Mouse (Mus musculus): ENCODE results near the gene Nlrp3. TPM values are rescaled to one million over a fixed set of nuclear protein-coding genes. Genes with fewer than 3 reads are reported as not detected.

Nlrp3 gene
- 0.72 to 2.5 TPM (median 1.2 TPM) in 4 replicates for total RNA-seq (2023; ENCODE audit: inconsistent age)

GRCm38 (mm10) chr11:59541324-59541723 lies at the start of gene Nlrp3:
Gene Nlrp3 (plus strand): TSS chr11:59541568.

GRCm38 (mm10) chr11:59526472-59527080 lies 14.8 kb upstream of the Nlrp3 start, which contains the start of gene Zkscan17:
Gene Zkscan17 (minus strand): TSS chr11:59526751.

GRCm38 (mm10) chr11:59576135-59576534 lies 34.8 kb downstream of the Nlrp3 start, which contains the start of gene Olfr222:
Gene Olfr222 (minus strand): TSS chr11:59576235.

DNA sequence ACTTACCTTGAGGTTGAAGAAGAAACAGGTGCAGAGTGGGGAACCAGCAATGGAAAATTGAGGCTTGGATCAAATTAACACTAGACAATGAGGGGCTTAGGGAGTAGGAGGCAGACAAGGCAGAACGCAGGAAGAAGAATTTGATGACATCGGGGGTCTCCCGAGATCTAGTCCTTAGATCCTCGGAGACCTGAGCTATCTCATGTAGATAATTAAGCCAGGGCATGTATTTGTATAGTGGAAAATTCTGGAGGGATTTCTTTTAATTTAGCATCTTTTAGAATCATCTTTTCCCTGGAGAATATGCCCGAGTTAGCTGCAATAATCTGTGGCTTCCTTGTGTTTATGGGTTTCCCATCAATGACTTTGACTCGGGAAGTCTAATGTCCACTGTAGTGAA lies 51.8 kb downstream of the Nlrp3 start, which contains the start of gene Olfr223:
Gene Olfr223, minus strand, starts transcription at position 101 of the 400 bp plus-strand sequence.

Other genes starting within 250 kb of the Nlrp3 start
- not detected in 4 replicates for gene Wnt9a, start 234.6 kb upstream of the Nlrp3 start, total RNA-seq (2023; ENCODE audit: inconsistent age)
- not detected in 4 replicates for gene Prss38, start 165.9 kb upstream of the Nlrp3 start, total RNA-seq (2023; ENCODE audit: inconsistent age)
- gene Jmjd4, start 91.5 kb upstream of the Nlrp3 start, total RNA-seq (2023; ENCODE audit: inconsistent age) = 10.9 to 12.7 TPM (median 11.7 TPM) in 4 replicates
- gene Snap47, start 90.4 kb upstream of the Nlrp3 start, total RNA-seq (2023; ENCODE audit: inconsistent age) = 14.7 to 19.3 TPM (median 16.6 TPM) in 4 replicates
- 3.0 to 5.8 TPM (median 3.8 TPM) in 4 replicates for gene Zfp867, start 69.1 kb upstream of the Nlrp3 start, total RNA-seq (2023; ENCODE audit: inconsistent age)
- gene Zkscan17, start 14.8 kb upstream of the Nlrp3 start, total RNA-seq (2023; ENCODE audit: inconsistent age) = 14.2 to 17.7 TPM (median 15.0 TPM) in 4 replicates
- not detected in 4 replicates for gene Olfr222, start 34.7 kb downstream of the Nlrp3 start, total RNA-seq (2023; ENCODE audit: inconsistent age)
- not detected in 4 replicates for gene Olfr223, start 51.7 kb downstream of the Nlrp3 start, total RNA-seq (2023; ENCODE audit: inconsistent age)
- gene Mprip, start 119.7 kb downstream of the Nlrp3 start, total RNA-seq (2023; ENCODE audit: inconsistent age) = 90.3 to 96.9 TPM (median 93.5 TPM) in 4 replicates
- 0.30 to 0.70 TPM (median 0.48 TPM) in 4 replicates for gene Pld6, start 246.1 kb downstream of the Nlrp3 start, total RNA-seq (2023; ENCODE audit: inconsistent age)